Mouse (Mus musculus) erythroblast, embryonic 14.5 days (primary cell): ENCODE measurements around the gene Slc22a22. TPM values are rescaled to one million over a fixed set of nuclear protein-coding genes. Genes with fewer than 3 reads are reported as not detected.
"Not testable (repeated sequence)": the region's sequence is repeated elsewhere in the genome, so short reads cannot be mapped to it uniquely, and the experiment has no call there.

Experiments
- H3K27me3 ChIP-seq: 2 replicates; pipeline ENCODE4 v1.6.1; 2012; ENCODE audit warnings: inconsistent platforms; ENCODE audit not compliant: control insufficient read depth
- H3K36me3 ChIP-seq: 2 replicates; pipeline ENCODE4 v1.6.1; 2012; ENCODE audit warnings: mild to moderate bottlenecking, inconsistent platforms; ENCODE audit not compliant: control insufficient read depth
- H3K4me1 ChIP-seq: 2 replicates; pipeline ENCODE4 v1.6.1; 2012; ENCODE audit warnings: inconsistent platforms; ENCODE audit not compliant: control insufficient read depth
- H3K4me3 ChIP-seq: replicated peaks from 2 replicates; pipeline ENCODE3; 2012; ENCODE audit warnings: moderate library complexity, mild to moderate bottlenecking, inconsistent platforms
- H3K9me3 ChIP-seq: 2 replicates; pipeline ENCODE4 v1.6.1; 2012; ENCODE audit warnings: low read length, inconsistent platforms, mixed read lengths; ENCODE audit not compliant: control insufficient read depth
- GATA1 ChIP-seq: IDR thresholded peaks from 2 replicates; pipeline ENCODE4 v1.6.1; 2012; ENCODE audit warnings: low read length, inconsistent platforms, mixed read lengths
- TAL1 ChIP-seq: IDR thresholded peaks from 3 replicates; pipeline ENCODE4 v1.6.1; 2012; ENCODE audit warnings: low read length, inconsistent platforms, mixed read lengths
- polyA plus RNA-seq: library from polyadenylated mRNA; stranded (reverse); fragments of >175 nt; gene quantifications from 2 replicates; pipeline ENCODE4 v1.2.3, GENCODE M21; 2012

The Slc22a22 gene
- polyA plus RNA-seq, 1 experiment, result not detected

DNA sequence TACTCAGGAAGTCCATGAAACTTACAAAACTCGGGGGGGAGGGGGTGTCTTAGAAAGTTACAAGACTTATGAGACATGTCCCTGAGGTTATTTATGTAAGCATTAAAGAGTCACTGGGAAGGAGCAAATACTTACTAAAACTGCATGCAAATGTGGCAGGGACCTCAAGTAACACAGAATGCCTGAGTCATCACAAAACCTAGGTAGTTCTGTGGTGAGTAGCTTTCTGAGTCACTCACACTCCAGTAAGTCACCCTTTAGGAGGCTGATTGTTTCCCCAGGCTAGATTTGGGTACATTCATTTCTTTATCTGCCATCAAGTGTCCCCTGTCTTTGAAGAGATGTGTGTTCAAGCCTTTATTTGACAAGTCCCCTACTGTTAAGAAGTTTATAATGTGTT is 198.9 kb downstream of the Slc22a22 start:
- Histone ChIP-seq H3K4me1 (no peaks in the 10 kb centered on the region), H3K36me3 (no peaks in the 10 kb centered on the region), H3K9me3 (no peaks in the 10 kb centered on the region), H3K4me3 (no peak overlapping the region), H3K27me3 (no peaks in the 10 kb centered on the region)
- no peak for TF ChIP-seq GATA1
- TF ChIP-seq TAL1, result no peak

DNA sequence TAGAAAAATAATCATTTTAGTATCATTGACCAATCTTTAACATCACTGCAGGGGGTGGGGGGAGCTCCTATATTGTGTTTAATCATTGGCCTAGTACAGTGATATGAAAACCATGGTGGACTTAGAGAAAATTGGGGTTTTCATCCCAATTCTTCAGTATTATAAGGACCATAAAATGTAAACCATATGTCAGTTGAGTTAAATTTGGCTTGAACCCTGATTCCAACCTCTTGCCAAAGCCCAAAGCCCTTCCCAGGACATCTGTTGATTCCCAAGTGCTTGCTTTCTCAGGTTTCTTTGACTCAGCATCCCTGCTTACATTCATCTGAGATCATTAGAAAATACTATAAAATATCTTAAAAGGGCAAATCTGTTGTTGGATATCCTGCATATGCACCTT is 201.0 kb downstream of the Slc22a22 start:
- Histone ChIP-seq H3K9me3 (no peaks in the 10 kb centered on the region), H3K4me1 (no peaks in the 10 kb centered on the region), H3K4me3 (no peak overlapping the region), H3K27me3 (no peaks in the 10 kb centered on the region), H3K36me3 (no peaks in the 10 kb centered on the region)
- TF ChIP-seq GATA1, result no peak
- TF ChIP-seq TAL1, result no peak

GRCm38 (mm10) chr15:57240061-57240460 is 237.4 kb downstream of the Slc22a22 start:
- not testable (repeated sequence) for H3K9me3 ChIP-seq, H3K36me3 ChIP-seq, H3K4me3 ChIP-seq, H3K27me3 ChIP-seq, H3K4me1 ChIP-seq

- Histone ChIP-seq H3K27me3 (no peaks in the 10 kb centered on the region), H3K4me1 (no peaks in the 10 kb centered on the region), H3K36me3 (no peaks in the 10 kb centered on the region), H3K4me3 (no peak overlapping the region), H3K9me3 (no peaks in the 10 kb centered on the region)
- no peak for TF ChIP-seq GATA1
- TF ChIP-seq TAL1, result no peak
Observed at GRCm38 (mm10) chr15:57230439-57230838, 247.0 kb downstream of the Slc22a22 start.

GRCm38 (mm10) chr15:57205315-57205714 is 272.1 kb downstream of the Slc22a22 start:
- H3K9me3 ChIP-seq, result no peaks in the 10 kb centered on the region
- TF ChIP-seq TAL1, result no peak
- TF ChIP-seq GATA1, result no peak
- no peaks in the 10 kb centered on the region for H3K4me1 ChIP-seq
- no peaks in the 10 kb centered on the region for H3K36me3 ChIP-seq
- H3K4me3 ChIP-seq, result no peak overlapping the region
- H3K27me3 ChIP-seq, result no peaks in the 10 kb centered on the region

DNA sequence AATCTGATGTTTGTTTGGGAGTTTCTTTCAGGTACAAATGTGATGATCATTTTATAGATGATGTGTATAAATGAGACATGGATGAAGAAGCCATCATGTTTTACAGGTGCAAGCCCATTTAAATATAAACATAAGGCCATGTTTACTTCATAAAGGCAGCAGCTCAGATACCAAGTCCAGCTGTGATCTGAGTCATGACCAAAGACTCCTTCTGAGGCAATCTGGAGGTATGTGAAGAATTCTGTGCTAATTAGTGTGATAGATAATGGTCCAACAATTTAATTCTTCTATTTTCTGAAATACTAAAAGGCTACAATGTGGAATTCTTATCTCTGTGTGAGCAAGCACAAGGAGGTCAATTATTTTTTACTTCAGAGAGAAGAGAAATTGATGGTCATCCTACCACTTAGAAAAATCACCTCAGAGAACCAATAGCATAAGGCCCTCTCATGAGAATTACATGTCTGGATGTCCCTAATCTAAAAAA is 272.9 kb downstream of the Slc22a22 start:
- no peak overlapping the region for H3K4me3 ChIP-seq
- H3K27me3 ChIP-seq, result no peaks in the 10 kb centered on the region
- no peaks in the 10 kb centered on the region for H3K4me1 ChIP-seq
- H3K36me3 ChIP-seq, result no peaks in the 10 kb centered on the region
- TF ChIP-seq GATA1, result no peak
- TF ChIP-seq TAL1, result no peak
- no peaks in the 10 kb centered on the region for H3K9me3 ChIP-seq
